Mouse (Mus musculus) urinary bladder, adult 18-20 months (tissue): ENCODE results near the gene Treml2.

Experiments
- DNase-seq, 2 experiments: peaks; one replicate each; pipeline ENCODE4 v3.0.0; 2022; ENCODE audit warnings: low spot score in 2 of 2, mixed read lengths in 2 of 2

Gene Treml2

GRCm38 (mm10) chr17:48299203-48299602 lies at the start of gene Treml2:
Treml2 (plus strand) TSS chr17:48299498.
- no peak for DNase-seq

- DNase-seq = no peak
Observed at GRCm38 (mm10) chr17:48249501-48249900, 49.8 kb upstream of the Treml2 start.

- no peak for DNase-seq
Observed at GRCm38 (mm10) chr17:48250631-48251030, 48.7 kb upstream of the Treml2 start.

GRCm38 (mm10) chr17:48256575-48256974 lies 42.7 kb upstream of the Treml2 start:
- DNase-seq = no peak

- DNase-seq = no peak
Observed at GRCm38 (mm10) chr17:48261868-48262267, 37.4 kb upstream of the Treml2 start.

- DNase-seq = no peak
Observed at GRCm38 (mm10) chr17:48263741-48264362, 35.4 kb upstream of the Treml2 start, which contains the start of gene Treml4. Treml4 (plus strand) TSS chr17:48264295.

- DNase-seq = no peak
Observed at GRCm38 (mm10) chr17:48264662-48265061, 34.6 kb upstream of the Treml2 start.

- DNase-seq = no peak
Observed at GRCm38 (mm10) chr17:48266138-48266537, 33.2 kb upstream of the Treml2 start.

GRCm38 (mm10) chr17:48266610-48267304 lies 32.5 kb upstream of the Treml2 start:
- DNase-seq = no peak

- no peak for DNase-seq
Observed at GRCm38 (mm10) chr17:48267591-48267990, 31.7 kb upstream of the Treml2 start.

- DNase-seq = no peak
Observed at GRCm38 (mm10) chr17:48268276-48268675, 31.0 kb upstream of the Treml2 start.

GRCm38 (mm10) chr17:48269833-48270232 lies 29.5 kb upstream of the Treml2 start:
- DNase-seq = no peak

GRCm38 (mm10) chr17:48272158-48272557 lies 27.1 kb upstream of the Treml2 start:
- DNase-seq = no peak

- DNase-seq = no peak
Observed at GRCm38 (mm10) chr17:48272598-48272997, 26.7 kb upstream of the Treml2 start.

- DNase-seq = no peak
Observed at GRCm38 (mm10) chr17:48274098-48274497, 25.2 kb upstream of the Treml2 start.

- peak; percentile 35 to 57 for DNase-seq
Observed at GRCm38 (mm10) chr17:48274885-48275284, 24.4 kb upstream of the Treml2 start.

- DNase-seq = no peak
Observed at GRCm38 (mm10) chr17:48275736-48276135, 23.6 kb upstream of the Treml2 start.

- DNase-seq = no peak
Observed at GRCm38 (mm10) chr17:48278381-48278780, 20.9 kb upstream of the Treml2 start.

GRCm38 (mm10) chr17:48279002-48279401 lies 20.3 kb upstream of the Treml2 start:
- DNase-seq = no peak

GRCm38 (mm10) chr17:48280943-48281738 lies 18.2 kb upstream of the Treml2 start:
- no peak for DNase-seq

- no peak for DNase-seq
Observed at GRCm38 (mm10) chr17:48281739-48282085, 17.6 kb upstream of the Treml2 start.

- DNase-seq = no peak
Observed at GRCm38 (mm10) chr17:48286765-48287164, 12.5 kb upstream of the Treml2 start.

GRCm38 (mm10) chr17:48287276-48287675 lies 12.0 kb upstream of the Treml2 start:
- no peak for DNase-seq
